Mouse (Mus musculus) adrenal gland, adult 10 weeks (tissue): Measurements from ENCODE around the gene Nek8. TPM values are rescaled to one million over a fixed set of nuclear protein-coding genes. Genes with fewer than 3 reads are reported as not detected.

Experiments used
- polyA plus RNA-seq: library from polyadenylated mRNA; stranded (reverse); fragments of 350-450 nt; fragmentation: Illumina TruSeq; extraction: RNeasy Lipid Tissue Mini Kit (QIAGEN cat#74804); gene quantifications from one replicate; pipeline ENCODE4 v1.2.3, GENCODE M21; 2014; ENCODE audit warnings: low read depth, low replicate concordance

Gene Nek8
- 4.7 TPM for polyA plus RNA-seq

DNA sequence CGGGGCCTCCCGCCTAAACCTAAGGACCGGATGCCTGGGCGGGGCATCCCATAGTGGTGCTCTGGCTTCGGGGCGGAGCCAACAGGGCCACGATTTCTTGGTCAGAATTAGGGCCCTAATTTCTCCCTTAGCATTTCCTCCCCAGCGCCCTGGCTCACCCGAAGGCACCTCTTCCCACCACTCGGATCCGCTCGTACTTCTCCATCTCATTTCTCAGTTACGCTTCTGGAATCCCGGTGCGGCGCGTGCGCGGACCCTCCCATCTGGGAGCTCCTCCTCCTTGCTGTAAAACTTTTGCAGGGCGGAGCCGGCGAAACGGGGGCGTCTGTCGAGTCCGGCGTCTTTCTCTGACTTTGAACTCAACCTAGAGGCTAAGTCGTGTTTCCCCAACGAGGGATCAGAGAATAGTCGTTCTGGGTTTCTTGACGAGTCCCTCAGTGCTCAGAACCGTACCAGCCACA is at the start of gene Nek8, which contains the start of gene Tlcd1:
TSS of gene Nek8 (minus strand) at position 274 of the 461 bp plus-strand sequence.
TSS of gene Tlcd1 (plus strand) at position 310 of the 461 bp plus-strand sequence.

DNA sequence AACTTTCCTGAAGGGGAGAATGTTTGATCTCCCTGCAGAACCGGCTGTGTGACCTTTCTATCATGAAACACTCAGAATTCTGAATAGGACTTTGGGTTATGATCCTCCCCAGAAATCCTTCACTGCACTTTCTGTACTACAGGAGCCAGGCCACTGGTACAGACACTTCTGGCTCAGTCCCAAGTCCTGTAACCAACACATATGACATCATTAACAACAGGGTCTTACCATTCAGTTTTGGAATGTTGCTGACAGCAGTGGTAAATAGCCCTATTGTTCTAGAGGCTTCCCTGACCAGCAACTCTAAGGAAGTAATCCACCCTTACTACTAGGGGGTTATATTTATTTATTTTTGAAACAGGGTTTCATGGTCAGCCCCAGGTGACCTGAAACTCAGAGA is 16.6 kb upstream of the Nek8 start, which contains the start of gene Proca1:
TSS of gene Proca1 (plus strand) at position 280 of the 400 bp plus-strand sequence.

DNA sequence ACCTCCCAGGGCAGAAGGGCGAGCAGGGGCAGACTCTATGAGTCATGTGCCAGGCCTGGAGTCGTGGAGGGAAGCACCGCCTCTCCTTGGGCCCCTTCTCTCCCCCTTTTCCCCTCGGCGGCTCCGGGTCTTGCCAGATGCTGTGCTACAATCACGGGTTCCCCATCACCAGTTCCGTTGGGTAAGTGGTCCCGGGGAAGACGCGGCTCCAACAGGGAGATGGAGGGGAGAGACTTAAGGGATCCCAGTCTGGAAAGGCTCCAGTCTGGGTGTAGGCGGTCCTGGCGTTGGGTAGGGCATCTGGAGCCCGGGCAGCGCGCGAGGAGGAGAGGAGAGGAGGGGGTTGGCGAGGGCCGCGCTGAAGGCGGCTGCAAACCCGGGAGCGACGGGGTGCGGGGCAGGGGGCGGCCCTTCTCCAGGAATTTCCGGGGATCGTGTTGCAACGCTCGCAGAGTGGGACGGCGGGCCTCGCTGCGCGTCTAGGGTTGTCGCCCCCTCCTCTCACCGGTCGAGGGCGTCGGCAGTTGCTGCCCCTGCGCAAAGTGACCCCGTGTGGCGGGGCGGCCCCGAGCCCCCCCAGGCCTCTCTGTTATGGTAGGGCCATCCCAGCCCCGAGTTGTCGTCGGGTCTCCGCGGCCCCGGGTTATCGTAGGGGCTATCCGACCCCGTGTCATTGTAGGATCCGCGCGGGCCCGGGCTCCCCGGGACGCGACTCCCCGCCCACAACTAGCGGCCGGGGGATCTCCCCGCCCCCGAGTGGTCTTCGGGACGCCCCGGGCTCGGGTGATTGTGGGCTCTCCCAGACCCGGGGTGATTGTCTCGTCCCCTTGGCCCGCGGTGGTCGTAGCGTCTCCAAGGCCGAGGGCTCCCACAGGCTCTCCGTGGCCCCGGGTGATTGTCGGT is 12.1 kb upstream of the Nek8 start, which contains the start of gene Rab34:
TSS of gene Rab34 (plus strand) at position 100 of the 903 bp plus-strand sequence.

DNA sequence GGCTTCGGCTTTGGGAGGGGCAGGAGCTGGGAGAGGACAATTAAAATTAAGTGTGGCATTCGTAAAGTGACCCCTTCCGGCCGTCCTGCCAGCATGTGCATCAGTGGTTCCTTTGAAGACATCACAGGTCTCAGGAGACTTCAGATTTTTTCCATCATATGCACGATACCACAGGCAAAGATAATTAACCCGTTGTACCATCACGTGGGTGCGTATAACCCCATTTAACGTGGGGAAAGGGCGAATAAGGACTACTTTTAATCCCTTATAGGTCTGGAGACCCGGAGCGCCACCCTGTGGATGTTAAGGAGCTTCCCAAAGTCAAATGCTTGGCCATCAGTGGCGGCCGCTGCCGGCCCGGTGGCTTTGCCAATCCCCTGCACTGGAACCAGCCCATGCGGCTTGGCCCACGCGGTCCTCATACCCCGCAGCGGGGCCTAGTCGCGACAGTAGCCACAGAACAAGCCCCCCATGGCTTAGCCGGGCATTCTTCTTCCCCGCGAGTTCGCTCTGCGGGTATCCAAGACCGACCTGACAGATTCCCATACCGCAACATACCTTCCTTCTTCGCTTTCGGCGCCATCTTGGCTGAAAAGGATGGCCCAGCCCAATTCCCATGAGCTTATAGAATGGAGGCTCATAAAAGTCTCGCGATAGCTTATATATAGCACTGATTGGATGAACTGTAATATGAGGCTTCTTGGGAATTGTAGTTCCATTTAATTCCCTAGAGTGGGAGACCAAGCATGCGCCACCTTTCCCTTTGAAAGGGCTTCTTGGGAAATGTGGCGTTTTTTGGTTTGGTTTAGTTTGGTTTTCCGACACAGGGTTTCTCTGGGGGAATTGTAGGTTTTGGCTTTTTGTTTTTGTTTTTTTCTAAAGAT is 6.7 kb upstream of the Nek8 start, which contains the start of gene Rpl23a:
TSS of gene Rpl23a (minus strand) at position 624 of the 884 bp plus-strand sequence.

DNA sequence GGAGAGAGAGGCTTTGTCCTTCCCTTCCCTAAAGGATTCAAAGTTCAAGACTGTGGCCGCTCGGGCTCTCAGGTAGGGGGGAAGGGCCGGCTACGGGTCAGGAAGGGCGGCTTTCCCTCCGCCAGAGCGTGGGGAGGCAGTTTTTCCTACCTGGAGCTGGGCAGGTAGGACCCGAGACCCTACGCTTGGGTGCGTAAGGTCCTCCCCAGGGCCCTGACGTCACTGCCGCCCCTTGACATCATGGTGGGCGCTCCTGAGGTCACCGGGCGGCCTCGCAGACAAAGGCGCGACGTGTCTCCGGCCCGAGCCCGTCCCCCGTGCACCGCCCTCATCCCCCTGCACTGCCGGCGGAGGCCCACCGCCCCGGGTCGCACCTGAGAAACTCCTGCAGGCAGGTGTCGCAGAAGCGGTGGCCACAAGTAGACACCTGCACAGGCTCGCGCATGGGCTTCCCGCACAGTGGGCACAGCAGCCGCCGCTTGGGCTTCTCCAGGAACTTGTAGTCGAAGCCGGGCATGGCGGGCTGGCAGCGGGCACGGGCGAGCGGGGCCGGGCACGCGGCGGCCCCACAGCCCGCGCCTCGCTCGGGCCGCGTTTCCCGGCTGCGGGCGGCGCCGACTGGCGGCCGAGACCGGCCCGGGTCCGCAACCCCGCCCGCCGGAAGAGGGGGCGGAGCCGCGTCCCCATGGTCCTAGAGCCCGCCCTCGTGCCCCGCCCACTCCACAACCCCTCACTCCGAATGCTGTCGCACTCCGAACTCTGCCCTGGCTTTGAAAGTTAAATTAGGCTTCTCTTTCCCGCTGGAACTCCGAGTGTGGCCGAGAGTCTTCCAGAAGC is 11.3 kb downstream of the Nek8 start, which contains the start of gene Traf4:
TSS of gene Traf4 (minus strand) at position 666 of the 837 bp plus-strand sequence.

Other genes with a start within 250 kb of the Nek8 start
- gene Sez6, start 245.9 kb downstream of the Nek8 start, polyA plus RNA-seq: not detected
- gene Phf12, start 193.9 kb downstream of the Nek8 start, polyA plus RNA-seq: 20.4 TPM
- gene Dhrs13, start 144.4 kb downstream of the Nek8 start, polyA plus RNA-seq: 9.0 TPM
- gene Flot2, start 138.7 kb downstream of the Nek8 start, polyA plus RNA-seq: 14.0 TPM
- 12.8 TPM for gene Eral1, start 96.3 kb downstream of the Nek8 start, polyA plus RNA-seq
- gene Fam222b, start 82.0 kb downstream of the Nek8 start, polyA plus RNA-seq: 12.1 TPM
- gene Traf4, start 11.1 kb downstream of the Nek8 start, polyA plus RNA-seq: 1.2 TPM
- 38.1 TPM for gene Tlcd1, start within 50 bp of the Nek8 start, polyA plus RNA-seq
- 709 TPM for gene Rpl23a, start 6.9 kb upstream of the Nek8 start, polyA plus RNA-seq
- 17.8 TPM for gene Rab34, start 11.8 kb upstream of the Nek8 start, polyA plus RNA-seq
- gene Proca1, start 16.7 kb upstream of the Nek8 start, polyA plus RNA-seq: 28.4 TPM
- 49.5 TPM for gene Sdf2, start 69.1 kb upstream of the Nek8 start, polyA plus RNA-seq
- gene Supt6, start 69.3 kb upstream of the Nek8 start, polyA plus RNA-seq: 24.0 TPM
- gene 2610507B11Rik, start 85.1 kb upstream of the Nek8 start, polyA plus RNA-seq: 106 TPM
- 0.58 TPM for gene BC030499, start 114.2 kb upstream of the Nek8 start, polyA plus RNA-seq
- gene Spag5, start 124.9 kb upstream of the Nek8 start, polyA plus RNA-seq: 2.7 TPM
- gene Aldoc, start 146.3 kb upstream of the Nek8 start, polyA plus RNA-seq: 7.2 TPM
- gene Pigs, start 151.7 kb upstream of the Nek8 start, polyA plus RNA-seq: 5.2 TPM
- 5.7 TPM for gene Unc119, start 166.8 kb upstream of the Nek8 start, polyA plus RNA-seq
- not detected for gene Foxn1, start 209.9 kb upstream of the Nek8 start, polyA plus RNA-seq
- not detected for gene Slc13a2, start 245.5 kb upstream of the Nek8 start, polyA plus RNA-seq